Mouse (Mus musculus) cerebellum, postnatal 10 days (tissue): ENCODE data around the gene Cmah.
"Not testable (repeated sequence)": the region's sequence is repeated elsewhere in the genome, so short reads cannot be mapped to it uniquely, and the experiment has no call there.

Experiments
- DNase-seq, 2 experiments: peaks; one replicate each; pipeline ENCODE4 v3.0.0; 2021; ENCODE audit warnings: mixed read lengths in 2 of 2

The Cmah gene

DNA sequence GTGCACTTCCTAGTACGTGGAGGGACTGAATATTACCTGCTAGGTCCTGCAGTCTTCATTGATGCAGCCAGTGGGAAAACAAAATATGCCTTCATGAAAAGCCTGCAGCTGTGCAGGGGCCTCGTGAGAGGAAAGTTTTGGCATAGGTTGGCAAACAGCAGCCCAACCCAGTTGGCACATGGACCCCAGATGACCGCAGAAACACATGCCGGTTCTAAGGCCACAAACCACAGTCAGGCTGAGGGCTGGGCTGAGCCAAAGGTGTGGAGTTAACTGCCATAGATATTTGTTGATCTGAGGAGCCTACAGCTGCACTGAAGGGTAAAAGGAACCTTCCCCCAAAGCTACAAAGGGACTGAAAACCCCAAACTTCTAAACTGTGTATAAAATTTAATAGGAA is 14.9 kb downstream of the Cmah start:
- DNase-seq, result no peak

DNA sequence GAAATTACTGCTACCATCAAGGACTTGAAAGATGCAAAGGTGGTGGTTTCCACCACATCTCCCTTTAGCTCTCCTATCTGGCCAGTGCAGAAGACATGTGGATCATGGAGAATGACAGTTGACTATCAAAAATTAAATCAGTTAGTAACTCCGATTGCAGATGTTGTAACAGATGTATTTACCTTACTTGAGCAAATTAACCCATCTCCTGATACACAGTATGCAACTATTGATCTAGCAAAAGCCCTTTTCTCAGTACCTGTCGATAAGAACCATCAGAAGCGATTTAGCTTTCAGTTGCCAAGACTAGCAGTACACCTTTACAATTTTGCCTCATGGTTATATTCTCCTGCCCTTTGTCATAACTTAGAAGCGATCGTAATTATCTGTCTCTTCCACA is 25.8 kb downstream of the Cmah start:
- DNase-seq, result no peak

DNA sequence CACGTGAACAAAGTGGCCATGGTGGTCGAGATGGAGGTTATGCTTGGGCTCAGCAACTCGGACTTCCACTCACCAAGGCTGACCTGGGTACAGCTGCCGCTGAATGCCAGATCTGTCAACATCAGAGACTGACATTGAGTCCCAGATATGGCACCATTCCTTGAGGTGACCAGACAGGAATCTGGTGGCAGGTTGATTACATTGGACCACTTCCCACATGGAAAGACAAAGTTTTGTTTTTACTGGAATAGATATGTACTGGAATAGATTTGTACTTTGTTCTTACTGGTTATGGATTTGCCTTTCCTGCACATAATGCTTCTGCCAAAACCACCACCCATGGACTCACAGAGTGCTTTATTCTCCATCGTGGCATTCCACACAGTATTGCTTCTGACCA is 27.5 kb downstream of the Cmah start:
- no peak for DNase-seq

DNA sequence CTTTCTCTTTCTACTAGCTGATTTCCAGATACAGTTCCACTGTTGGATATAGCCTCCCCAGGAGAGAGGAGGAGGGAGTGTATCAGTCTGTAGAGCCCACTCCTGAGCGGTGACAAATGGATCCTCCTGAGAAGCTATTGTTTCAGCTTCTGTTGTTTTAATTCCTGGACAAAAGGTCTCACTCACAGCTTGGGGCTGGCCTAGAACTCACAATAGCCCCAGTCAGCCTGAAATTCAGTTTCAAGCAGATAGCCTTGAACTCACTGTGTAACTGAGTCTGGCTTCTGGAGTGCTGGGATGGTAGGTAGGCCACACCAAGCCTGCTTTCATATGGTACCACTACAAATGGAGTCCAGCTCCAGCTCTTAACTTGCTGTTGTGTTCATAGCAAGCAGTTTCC is 32.0 kb downstream of the Cmah start:
- DNase-seq, result no peak

DNA sequence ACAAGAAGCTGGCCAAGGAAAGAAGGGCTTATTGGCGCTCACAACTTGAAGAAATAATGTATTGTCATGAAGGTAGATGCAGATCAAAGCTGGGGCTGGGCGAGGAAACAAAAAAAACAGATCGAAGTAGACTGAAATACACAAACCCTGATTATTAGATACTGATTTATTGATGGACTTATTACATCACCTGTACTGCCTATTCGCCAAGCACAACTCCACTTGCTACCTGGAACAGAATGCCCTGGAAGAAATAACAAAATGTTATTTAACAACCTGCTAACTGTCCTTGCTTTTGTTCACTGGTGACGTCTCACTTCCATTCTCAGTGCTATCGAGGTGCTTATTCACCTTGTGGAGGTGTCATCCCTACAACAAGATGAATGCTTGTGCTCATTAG is 38.0 kb downstream of the Cmah start:
- DNase-seq, result no peak

DNA sequence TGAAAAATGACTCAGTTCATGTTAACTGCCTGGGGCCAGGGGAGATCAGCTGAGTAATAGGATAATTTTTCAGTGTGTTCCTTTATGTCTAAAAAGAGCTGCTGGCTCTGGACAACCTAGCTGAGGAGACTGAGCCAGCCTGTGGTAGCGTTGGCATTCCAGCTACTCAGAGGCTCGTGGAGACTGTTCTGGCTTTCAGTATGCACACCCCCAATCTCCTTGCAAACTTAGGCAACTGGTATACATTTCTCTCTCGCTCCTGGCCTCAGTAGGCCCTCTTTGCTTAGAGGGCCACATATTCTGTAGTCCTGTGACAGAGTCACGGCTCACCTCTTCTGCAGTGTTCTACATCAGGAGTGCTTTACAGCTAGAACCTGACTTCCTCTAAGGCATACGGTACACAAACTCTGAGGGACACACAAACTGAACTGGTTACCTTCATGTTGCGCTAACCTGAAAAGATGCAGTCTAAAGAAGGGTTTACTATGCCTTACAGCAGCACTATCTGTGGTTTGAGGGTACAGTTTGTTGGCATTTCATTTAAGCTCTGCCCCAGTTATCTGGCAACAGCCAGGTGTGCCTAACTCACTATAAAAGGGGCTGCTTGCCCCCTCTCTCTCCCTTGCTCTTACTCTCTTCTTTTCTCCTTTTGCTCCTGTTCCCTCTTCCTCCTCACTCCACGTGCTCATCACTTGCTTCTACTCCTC is 45.8 kb downstream of the Cmah start:
- no peak for DNase-seq

DNA sequence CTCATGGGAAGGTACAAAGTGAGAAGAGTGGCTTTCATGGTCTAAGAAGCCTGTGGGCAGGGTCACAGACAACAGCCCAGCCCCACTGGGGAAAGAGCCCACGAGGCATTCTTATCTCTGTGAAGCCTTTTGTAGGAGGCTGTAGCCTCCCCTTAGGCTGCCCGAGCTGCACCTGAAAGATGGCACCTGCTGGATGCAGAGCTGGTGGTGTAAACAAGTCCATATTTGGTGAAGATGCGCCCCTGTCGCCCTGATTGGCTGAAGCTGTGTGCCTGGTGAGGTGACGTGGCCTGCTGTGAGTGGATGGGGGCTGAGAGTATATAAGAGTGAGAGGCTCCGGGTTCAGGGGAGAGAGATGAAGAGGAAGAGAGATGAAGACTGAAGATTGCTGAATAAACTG is 47.4 kb downstream of the Cmah start:
- DNase-seq, result not testable (repeated sequence)

DNA sequence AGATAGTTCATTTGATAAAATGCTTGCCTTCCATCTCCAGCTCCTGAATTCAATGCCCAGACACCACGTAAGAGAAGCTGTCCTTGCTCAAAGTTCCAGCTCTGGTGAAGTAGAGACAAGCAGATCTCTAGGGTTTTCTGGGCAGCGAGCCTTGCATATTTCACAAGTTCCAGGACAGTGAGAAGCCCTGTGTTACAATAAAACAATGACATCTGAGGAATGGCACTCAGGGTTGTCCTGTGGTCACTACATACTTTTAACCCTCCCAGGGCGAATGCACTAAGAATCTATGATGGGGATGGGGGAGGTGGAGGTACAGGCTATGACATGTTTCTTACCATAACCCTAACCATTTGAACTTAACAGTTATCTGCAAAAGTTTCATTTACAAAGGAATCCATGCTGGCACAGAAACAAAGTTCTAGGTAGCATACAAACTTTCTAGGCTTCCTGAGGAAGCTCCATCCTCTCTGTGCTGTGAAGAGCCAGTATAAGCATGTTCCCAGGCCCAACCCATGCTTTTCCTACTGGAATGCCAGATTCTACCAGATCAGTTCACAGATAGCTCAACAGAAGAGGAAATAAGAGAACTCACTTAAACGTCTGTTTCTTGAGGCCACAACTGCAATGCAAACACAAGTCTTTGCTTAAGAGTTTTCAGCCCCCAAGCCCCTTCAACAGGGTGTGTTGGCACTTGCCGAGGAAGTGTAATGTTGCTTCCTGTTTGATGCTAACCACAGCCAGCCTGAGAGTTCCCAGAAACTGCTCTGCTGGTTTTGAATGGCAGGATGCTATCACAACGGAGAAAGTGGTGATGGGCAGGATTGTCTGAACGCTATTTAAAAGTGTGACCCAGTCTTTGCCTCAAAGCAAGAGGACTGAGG is 48.4 kb downstream of the Cmah start:
- no peak for DNase-seq

DNA sequence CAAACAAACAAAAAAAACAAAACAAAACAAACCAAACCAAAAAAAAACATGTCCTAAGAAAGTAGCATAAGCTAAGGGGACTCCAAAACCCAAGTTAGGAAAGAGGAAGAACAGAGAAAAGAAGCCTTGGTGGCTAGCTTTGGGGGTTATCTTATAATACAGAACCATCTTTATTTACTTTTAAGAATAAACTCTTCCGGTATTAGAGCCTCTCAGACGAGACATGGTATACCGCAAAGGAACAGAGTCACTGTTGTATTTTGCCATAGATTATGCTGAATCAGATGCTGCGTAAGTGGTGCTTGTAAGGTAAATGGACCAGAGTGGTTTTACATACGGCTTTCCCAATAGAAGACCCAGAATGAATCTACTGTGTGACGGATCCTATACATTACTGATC is 53.5 kb downstream of the Cmah start:
- DNase-seq, result no peak

DNA sequence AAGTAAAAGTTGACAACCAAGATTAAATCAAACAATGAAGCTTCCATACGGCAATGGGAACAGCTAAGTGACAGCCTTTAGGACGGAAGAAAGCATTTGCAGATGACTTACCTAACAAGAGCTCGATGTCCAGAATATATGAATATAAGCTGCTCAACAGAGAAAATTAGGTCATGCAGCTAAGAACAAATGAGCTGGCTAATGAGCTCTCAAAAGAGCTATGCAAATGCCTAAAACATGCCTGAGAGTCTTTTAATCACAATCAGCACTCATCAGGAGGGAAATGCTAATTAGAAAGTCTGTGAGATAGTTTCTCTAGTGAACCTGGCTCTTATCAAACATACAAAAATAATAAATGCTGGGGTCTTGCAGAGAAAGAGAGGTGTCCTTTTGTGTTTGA is 56.7 kb downstream of the Cmah start:
- DNase-seq, result no peak

DNA sequence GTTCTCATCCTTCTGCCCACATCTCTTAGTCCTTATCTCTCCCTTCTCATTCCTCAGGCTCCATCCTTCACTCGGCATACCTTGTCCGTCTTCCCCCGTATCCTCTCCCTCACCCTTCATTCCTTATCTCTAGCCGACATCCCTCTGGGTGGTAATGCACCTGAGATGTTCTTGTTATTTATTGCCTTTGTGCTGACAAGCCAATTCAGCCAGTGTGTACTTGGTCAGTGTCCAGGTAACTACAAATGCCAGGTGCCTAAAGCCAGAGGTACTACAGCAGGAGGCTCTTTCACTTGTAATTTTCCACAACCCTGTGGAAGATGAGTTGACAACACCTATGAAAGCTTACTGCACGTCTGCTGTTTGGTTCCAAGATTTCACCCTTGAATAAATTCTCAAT is 64.7 kb downstream of the Cmah start:
- DNase-seq, result no peak

DNA sequence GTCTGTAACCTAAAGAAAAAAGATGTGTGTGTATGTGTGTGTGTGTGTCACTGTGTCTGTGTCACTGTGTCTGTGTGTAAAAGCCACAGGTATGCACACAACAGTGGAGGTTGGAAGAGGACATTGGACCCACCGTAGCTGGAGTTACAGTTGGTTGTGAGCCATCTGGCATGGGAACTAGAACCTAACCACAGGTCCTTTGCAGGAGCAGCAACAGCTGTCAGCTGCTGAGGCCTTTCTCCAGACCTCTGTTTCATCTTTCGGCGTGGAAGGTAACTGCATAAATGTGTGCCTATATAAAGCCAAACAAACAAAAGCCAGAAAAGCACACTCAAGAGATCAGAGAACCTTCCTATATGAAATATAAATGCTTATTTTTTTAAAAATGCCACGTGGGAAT is 65.5 kb downstream of the Cmah start:
- no peak for DNase-seq

DNA sequence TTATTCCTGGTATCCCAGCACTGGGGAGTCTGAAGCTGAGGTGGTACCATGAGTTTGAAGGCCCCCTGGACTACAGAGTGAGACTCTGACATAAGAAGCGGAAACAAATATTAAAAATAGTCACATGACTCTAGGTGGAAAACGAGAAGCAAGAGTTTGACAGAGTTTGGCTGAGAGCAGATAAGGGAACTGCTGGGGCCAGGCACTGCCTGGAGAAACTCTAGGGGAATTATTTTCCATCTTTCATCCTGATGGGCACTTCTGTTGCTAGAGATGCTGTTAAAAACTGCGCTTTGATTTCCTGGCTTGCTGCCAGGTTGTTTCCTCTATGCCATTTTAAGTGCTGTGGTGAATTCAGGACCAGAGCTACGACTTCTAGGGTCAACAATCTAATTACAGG is 65.9 kb downstream of the Cmah start:
- peak; percentile 17 to 19 for DNase-seq

DNA sequence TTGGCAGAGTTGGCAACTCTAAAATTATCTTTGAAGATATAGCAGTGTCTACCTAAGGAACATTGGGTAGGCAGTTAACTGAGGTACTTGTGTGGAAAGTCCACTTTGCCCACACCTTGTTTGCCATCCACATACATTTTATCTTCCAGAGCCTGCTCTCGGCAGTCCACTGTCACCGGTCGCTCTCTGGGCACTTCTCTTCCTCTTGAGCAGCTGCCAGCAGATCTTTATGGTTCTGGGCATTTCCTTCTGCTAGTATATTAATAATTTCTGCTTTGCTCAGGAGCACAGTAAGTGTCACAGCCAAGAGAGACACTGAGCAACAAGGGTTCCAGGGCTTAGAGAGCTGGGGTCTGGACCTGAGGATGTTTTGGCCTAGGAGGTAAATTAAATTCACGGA is 68.6 kb downstream of the Cmah start:
- DNase-seq, result no peak

DNA sequence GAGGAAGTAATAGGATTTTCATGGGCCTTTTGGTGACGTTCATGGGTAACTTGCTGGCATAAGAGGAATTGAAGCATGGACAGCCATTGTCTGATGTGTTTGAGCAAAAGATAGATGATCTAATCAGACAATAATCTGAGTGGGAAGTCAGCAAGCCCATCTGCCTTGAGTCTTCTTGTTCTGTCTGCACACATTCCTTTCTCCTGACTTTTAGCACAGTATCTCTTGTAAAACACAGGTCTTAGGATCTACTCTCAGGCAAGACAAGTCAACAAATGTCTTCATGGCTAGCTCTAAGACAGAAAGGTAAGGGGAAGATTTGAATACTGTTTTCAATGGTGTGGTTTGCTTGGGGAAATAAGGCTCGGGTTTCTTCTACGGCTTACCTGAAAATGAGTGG is 70.0 kb downstream of the Cmah start:
- DNase-seq, result no peak

DNA sequence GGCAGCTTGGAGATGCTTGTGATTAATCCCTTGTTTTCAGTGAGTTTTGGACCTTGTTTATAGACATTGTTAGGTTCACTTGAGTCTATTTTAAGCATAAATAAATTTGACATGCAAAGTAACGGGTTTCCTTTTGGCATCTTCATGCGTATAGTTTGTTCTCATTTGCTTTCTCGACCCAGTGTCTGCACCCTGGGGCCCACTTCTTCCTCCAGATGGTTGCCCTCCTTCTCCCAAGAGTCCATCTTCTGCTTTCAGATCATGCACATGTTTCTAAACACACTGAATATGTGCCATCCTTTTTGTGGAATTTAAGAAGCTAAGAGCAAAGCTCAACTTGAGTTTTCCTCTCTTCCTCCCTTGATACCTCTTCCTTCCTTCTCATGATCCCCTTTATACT is 71.3 kb downstream of the Cmah start:
- no peak for DNase-seq

DNA sequence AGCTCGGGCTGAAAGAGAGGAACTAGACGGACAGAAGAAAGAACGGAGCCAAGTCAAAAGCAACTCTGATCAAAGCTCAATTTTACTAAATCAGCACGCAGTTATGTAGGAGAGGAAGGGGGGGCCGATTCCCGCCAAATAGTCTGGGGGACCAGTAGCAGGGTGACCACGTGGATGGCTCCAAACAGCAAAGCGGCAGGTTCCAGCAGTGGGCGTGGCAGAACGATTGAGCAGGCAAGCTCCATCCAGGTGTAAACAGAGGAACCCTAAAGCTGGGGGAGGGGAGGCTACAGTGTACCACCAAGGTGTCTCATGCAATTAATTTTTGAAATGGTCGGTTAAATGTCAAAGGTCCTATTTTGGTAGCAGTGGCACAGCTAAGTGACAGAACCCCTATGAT is 74.6 kb downstream of the Cmah start:
- DNase-seq, result not testable (repeated sequence)

DNA sequence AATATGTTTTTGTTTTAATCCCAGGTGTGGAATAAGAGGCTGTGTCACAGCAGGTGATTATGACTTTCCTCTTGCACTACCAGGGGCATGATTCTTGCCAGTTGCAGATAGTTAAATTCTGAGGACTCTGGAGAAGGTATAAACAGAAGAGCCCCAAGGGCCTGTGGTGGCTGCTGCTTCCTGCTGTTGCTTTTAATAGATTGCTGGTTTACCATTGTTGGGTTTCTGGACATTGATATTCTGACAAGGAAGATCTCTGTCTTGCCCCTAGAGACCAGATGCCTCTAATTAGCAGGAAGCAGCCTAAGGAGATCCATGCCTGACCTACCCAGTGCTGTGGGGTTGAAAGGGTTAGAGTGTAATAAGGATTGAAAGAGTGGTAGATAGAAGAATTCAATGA is 75.8 kb downstream of the Cmah start:
- DNase-seq, result no peak

DNA sequence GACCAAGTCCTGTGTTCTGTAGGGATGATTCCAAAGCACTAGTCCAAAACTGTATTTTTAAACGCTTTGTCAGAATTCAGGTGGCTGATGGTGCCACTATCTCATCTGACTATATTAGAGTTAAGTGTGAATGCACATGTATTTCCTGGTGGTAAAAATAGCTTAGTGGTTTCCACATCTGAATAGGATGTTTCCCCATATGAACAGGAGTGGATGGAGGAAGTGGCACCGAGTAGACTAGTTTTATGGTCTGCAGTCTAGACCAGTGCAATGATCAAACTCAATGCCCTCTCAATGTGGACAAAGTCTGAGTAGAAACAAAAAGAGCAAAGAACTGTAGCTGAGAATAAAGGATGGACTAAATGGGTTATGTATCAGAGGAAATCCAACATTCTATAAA is 79.6 kb downstream of the Cmah start:
- DNase-seq, result no peak

DNA sequence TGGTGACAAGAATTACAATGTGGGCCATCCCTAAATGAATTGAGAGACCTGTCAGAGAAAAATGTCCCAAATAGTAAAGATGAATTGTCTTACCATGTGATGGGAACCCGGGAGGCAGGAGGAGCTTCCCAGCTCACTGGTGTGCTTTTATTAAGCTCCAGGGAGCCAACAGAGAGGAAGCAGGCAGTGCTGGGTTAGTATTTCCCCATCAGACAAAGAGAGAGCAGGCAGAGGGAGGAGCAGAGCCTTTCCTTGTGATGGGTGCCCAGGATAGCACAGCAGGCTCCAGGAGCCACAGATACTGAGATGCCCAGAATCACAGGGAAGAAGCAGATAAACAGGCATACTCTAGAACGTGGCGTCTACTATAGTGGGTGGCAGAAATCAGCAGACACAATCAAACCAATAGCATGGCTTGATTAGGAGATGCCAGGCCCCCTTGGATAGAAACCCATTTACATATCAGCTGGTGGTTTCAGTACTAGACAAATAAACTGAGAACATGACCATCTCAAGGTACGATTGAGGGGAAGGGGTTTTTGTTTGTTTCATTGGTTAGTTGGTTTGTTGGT is 87.5 kb downstream of the Cmah start:
- DNase-seq, result no peak

DNA sequence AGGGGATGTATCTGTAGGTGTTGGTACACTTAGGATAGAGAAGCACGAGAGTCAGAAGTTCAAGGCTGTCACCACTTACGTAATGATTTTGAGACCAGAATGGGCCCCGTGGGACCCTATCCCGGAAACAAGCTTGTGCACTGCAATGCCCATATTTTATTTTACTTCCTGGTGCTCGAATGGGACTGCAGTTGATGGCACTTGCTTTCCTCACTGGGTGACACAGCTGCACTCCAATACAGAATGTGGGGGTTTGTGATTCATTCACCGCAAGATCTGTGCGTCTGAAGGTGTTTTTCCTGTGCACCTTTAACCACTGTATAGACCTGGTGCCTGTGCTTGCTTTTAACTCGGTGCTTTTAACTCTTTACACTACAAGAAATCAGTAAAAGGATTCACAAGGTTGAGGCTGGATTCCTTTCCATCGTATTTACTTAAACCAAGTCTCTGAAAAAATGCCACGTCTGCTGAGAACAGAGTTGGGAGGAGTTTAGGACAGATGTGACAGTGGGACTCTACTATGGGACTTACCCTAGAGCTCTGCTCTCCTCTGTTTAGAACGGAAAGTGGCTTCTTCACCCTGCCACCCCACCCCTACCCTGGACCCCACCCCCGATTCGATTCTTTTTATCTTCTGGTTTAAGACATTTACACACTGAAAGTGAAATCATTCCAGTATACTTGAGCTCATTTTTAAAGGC is 88.5 kb downstream of the Cmah start:
- no peak for DNase-seq

DNA sequence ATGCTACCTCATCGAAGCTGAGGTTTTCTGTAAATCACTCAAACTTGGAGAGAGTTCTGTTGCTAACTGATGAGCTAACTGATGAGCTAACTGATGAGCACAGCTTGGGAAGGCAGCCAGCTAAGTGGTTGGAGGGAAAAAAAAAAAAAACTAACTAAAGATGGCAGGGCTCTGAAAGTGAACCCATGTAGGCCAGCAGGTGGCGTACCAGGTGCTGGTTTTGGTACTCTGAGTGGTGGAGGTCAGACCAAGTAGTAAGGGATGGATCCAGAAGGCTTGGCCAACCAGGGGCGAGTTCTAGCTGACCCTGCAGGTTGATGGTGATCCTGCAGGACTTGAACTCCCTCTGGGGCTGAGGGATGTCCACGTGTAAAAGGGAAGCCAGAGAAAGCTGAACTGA is 89.2 kb downstream of the Cmah start:
- peak; percentile 45 to 50 for DNase-seq

DNA sequence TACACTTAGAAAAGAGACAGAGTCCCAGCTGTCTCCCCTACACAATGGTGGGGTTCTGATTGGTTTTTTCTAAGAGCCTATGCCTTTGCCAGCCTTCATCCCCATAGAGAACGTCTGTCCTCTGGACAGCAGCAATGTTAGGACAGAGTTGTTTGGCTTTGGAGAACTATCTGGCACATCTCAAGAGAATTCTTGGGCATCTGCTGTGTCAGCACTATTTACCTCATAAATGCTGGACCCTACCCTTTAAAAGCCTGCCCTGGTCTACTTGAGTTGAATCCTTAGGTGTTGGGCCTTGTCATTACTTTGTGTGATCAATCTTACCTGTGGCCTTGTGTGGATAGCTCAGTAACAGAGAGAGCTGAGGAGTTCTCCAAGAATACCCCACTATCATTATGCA is 90.8 kb downstream of the Cmah start:
- DNase-seq, result no peak

DNA sequence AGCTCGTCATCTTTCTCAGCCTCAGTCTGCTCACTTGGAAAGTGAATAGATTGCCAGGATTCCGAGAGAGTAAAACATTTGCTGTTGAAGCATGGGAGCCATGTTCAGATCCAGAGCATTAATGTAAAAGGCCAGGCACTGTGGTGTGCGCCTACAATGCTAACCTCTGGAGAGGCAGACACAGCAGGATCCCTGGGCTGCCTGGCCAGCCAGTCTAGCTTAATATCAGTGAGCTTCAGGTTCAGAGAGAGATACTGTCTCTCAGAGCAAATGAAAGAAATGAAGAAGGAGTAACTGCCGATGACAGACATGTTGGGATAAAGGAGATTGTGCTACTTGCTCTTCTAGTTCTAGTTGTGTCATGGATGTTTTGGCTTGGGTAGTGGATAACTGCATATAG is 91.6 kb downstream of the Cmah start:
- DNase-seq, result no peak
